Mouse (Mus musculus): ENCODE data around the gene Nuak2. TPM values are rescaled to one million over a fixed set of nuclear protein-coding genes. Genes with fewer than 3 reads are reported as not detected.
A peak's percentile ranks its signal among the peaks of the same experiment; 100 is the strongest.
"Not testable (repeated sequence)": the region's sequence is repeated elsewhere in the genome, so short reads cannot be mapped to it uniquely, and the experiment has no call there.

Nuak2 gene
- polyA plus RNA-seq, 2 experiments: 1.2 to 2.0 TPM

- Histone ChIP-seq H3K9me3 (ENCODE audit: control insufficient read depth, low read length) (peaks cover 2% of the 10 kb centered on the region; the same call in 1 of the 2 replicates), H3K27me3 (ENCODE audit: control insufficient read depth, insufficient read depth, low read length) (no peaks in the 10 kb centered on the region), H3K4me2 (ENCODE audit: low read depth) (no peak overlapping the region), H3K27ac (no peak overlapping the region), H3K4me3 (ENCODE audit: insufficient read depth in 1 of 2, low read depth in 2 of 2, low read length in 2 of 2) (no peak overlapping the region), H3K4me1 (replicated peaks; ENCODE audit: control insufficient read depth in 2 of 2, insufficient read depth in 2 of 2, low read length in 1 of 2) (peaks cover 0 to 8% of the 10 kb centered on the region in 2 experiments; a peak in 2 of 4 replicates), H3K36me3 (replicated peaks; ENCODE audit: control insufficient read depth, insufficient read depth, low read depth) (no peaks in the 10 kb centered on the region), H3K9ac (replicated peaks) (no peak overlapping the region)
- DNase-seq (ENCODE audit: low read depth in 3 of 3, low spot score in 3 of 3): no peak
- peak; percentile 26; the same call in 1 of the 2 replicates for ATAC-seq (ENCODE audit: insufficient read depth)
- WGBS (ENCODE audit: insufficient replicate concordance): 65% methylated on average over 12 of the region's 12 CpGs
- TF ChIP-seq EP300 (IDR thresholded peaks at IDR 0.05; ENCODE audit: low read depth) (no peak), CTCF (IDR thresholded peaks at IDR 0.05; ENCODE audit: low read depth) (no peak)
Measured at GRCm38 (mm10) chr1:132346134-132346851, 30.4 kb downstream of the Nuak2 start.

- Histone ChIP-seq H3K4me3 (ENCODE audit: insufficient read depth in 1 of 2, low read depth in 2 of 2, low read length in 2 of 2) (no peak overlapping the region), H3K27ac (no peak overlapping the region), H3K4me1 (replicated peaks; ENCODE audit: control insufficient read depth in 2 of 2, insufficient read depth in 2 of 2, low read length in 1 of 2) (peaks cover 0 to 8% of the 10 kb centered on the region in 2 experiments; a peak in 2 of 4 replicates), H3K9ac (replicated peaks) (no peak overlapping the region), H3K4me2 (ENCODE audit: low read depth) (no peak overlapping the region), H3K27me3 (ENCODE audit: control insufficient read depth, insufficient read depth, low read length) (no peaks in the 10 kb centered on the region), H3K9me3 (ENCODE audit: control insufficient read depth, low read length) (peaks cover 2% of the 10 kb centered on the region; the same call in 1 of the 2 replicates), H3K36me3 (replicated peaks; ENCODE audit: control insufficient read depth, insufficient read depth, low read depth) (no peaks in the 10 kb centered on the region)
- no peak for DNase-seq (ENCODE audit: low read depth in 3 of 3, low spot score in 3 of 3)
- ATAC-seq (ENCODE audit: insufficient read depth): no peak
- TF ChIP-seq CTCF (IDR thresholded peaks at IDR 0.05; ENCODE audit: low read depth): no peak
- TF ChIP-seq EP300 (IDR thresholded peaks at IDR 0.05; ENCODE audit: low read depth): no peak
Measured at GRCm38 (mm10) chr1:132346951-132347350, 31.0 kb downstream of the Nuak2 start.

- no peak overlapping the region for H3K4me3 ChIP-seq (ENCODE audit: insufficient read depth in 1 of 2, low read depth in 2 of 2, low read length in 2 of 2)
- no peak for ATAC-seq (ENCODE audit: insufficient read depth)
- no peak overlapping the region for H3K4me2 ChIP-seq (ENCODE audit: low read depth)
- peaks cover 2% of the 10 kb centered on the region; the same call in 1 of the 2 replicates for H3K9me3 ChIP-seq (ENCODE audit: control insufficient read depth, low read length)
- H3K4me1 ChIP-seq (replicated peaks; ENCODE audit: control insufficient read depth in 2 of 2, insufficient read depth in 2 of 2, low read length in 1 of 2): no peaks in the 10 kb centered on the region
- 68% methylated on average over 5 of the region's 5 CpGs for WGBS (ENCODE audit: insufficient replicate concordance)
- H3K27me3 ChIP-seq (ENCODE audit: control insufficient read depth, insufficient read depth, low read length): no peaks in the 10 kb centered on the region
- TF ChIP-seq CTCF (IDR thresholded peaks at IDR 0.05; ENCODE audit: low read depth) (no peak), EP300 (IDR thresholded peaks at IDR 0.05; ENCODE audit: low read depth) (no peak)
- H3K27ac ChIP-seq: no peak overlapping the region
- H3K9ac ChIP-seq (replicated peaks): no peak overlapping the region
- no peaks in the 10 kb centered on the region; the same call in 1 of the 2 replicates for H3K36me3 ChIP-seq (replicated peaks; ENCODE audit: control insufficient read depth, insufficient read depth, low read depth)
- DNase-seq (ENCODE audit: low read depth in 3 of 3, low spot score in 3 of 3): no peak
Measured at GRCm38 (mm10) chr1:132348401-132348800, 32.5 kb downstream of the Nuak2 start.

GRCm38 (mm10) chr1:132349049-132349448 is 33.1 kb downstream of the Nuak2 start:
- H3K4me2 ChIP-seq (ENCODE audit: low read depth); ATAC-seq (ENCODE audit: insufficient read depth); H3K27me3 ChIP-seq (ENCODE audit: control insufficient read depth, insufficient read depth, low read length); DNase-seq (ENCODE audit: low read depth in 3 of 3, low spot score in 3 of 3); H3K9ac ChIP-seq (replicated peaks); H3K9me3 ChIP-seq (ENCODE audit: control insufficient read depth, low read length); H3K4me3 ChIP-seq (ENCODE audit: insufficient read depth in 1 of 2, low read depth in 2 of 2, low read length in 2 of 2); H3K27ac ChIP-seq; H3K36me3 ChIP-seq (replicated peaks; ENCODE audit: control insufficient read depth, insufficient read depth, low read depth); H3K4me1 ChIP-seq (replicated peaks; ENCODE audit: control insufficient read depth in 2 of 2, insufficient read depth in 2 of 2, low read length in 1 of 2): not testable (repeated sequence)

- not testable (repeated sequence) for H3K36me3 ChIP-seq (replicated peaks; ENCODE audit: control insufficient read depth, insufficient read depth, low read depth); H3K9ac ChIP-seq (replicated peaks); H3K4me2 ChIP-seq (ENCODE audit: low read depth); H3K27ac ChIP-seq; DNase-seq (ENCODE audit: low read depth in 3 of 3, low spot score in 3 of 3); H3K4me3 ChIP-seq (ENCODE audit: insufficient read depth in 1 of 2, low read depth in 2 of 2, low read length in 2 of 2); H3K27me3 ChIP-seq (ENCODE audit: control insufficient read depth, insufficient read depth, low read length); H3K9me3 ChIP-seq (ENCODE audit: control insufficient read depth, low read length); H3K4me1 ChIP-seq (replicated peaks; ENCODE audit: control insufficient read depth in 2 of 2, insufficient read depth in 2 of 2, low read length in 1 of 2); ATAC-seq (ENCODE audit: insufficient read depth)
- WGBS (ENCODE audit: insufficient replicate concordance): 78% methylated on average over 3 of the region's 3 CpGs
Measured at GRCm38 (mm10) chr1:132349601-132350000, 33.7 kb downstream of the Nuak2 start.
